Comparison of ENCODE assay signal across 35 mouse cellular contexts in the genomic region with DNA sequence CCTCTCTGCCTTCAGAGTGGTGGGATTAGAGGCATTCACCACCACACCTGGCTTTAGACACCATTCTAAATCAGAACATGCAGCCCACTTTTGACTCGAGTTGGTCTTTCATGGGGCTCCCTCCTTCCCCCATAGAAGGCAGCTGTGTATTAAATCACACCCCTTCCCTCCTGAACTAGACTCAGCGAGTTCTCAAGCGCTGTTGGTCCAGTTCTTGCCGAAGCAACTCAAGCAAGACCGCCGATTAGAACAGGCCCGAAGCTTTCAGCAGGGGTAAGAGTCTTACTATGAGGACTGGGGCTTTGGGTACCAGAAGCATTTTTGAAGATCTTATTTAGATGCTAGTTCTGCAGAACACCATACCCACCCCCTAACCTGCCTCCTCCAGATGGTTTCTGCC. TPM values are rescaled to one million over a fixed set of nuclear protein-coding genes. Genes with fewer than 3 reads are reported as not detected.
"Had no signal": no experiment of that assay in that cellular context is flagged by ENCODE, and none has a peak within 500 bp of the region (broad histone marks: within the 10 kb centered on the region; RNA-seq: fewer than 3 reads in every experiment).

No protein-coding gene starts in this region.

- H3K9ac ChIP-seq: liver, embryonic 12.5 days had no signal

- H3K9me3 ChIP-seq: heart, embryonic 13.5 days; heart, embryonic 15.5 days; hindbrain, embryonic 13.5 days; intestine, embryonic 15.5 days; kidney, embryonic 15.5 days; limb, embryonic 12.5 days; liver, embryonic 12.5 days had no signal

- H3K27ac ChIP-seq: heart, adult 2 months; heart, embryonic 13.5 days; heart, embryonic 15.5 days; hindbrain, embryonic 13.5 days; hindbrain, postnatal 0 days; intestine, embryonic 15.5 days; kidney, embryonic 15.5 days; kidney, postnatal 0 days; limb, embryonic 12.5 days; liver, embryonic 12.5 days had no signal

- H3K36me3 ChIP-seq: heart, embryonic 13.5 days; heart, embryonic 15.5 days; hindbrain, embryonic 13.5 days; intestine, embryonic 15.5 days; kidney, embryonic 15.5 days; limb, embryonic 12.5 days; liver, embryonic 12.5 days had no signal

- DNase-seq: forebrain, postnatal 0 days; gastrocnemius, postnatal 14 days; gastrocnemius, postnatal 36 days; heart, adult 2 months; heart, postnatal 14 days; heart, postnatal 36 days; kidney, adult 11 months; kidney, adult 2 months; kidney, adult 9 months; kidney, postnatal 36 days; layer of hippocampus, adult 9-11 months; layer of hippocampus, postnatal 36 days; left cerebral cortex, postnatal 4 days had no signal

RNA-seq across cellular contexts. Expression of a gene that starts 0.8 kb away (rescaled TPM):
- total RNA-seq: forebrain, postnatal 0 days; gastrocnemius, adult 18-20 months; gastrocnemius, adult 8-10 months; gastrocnemius, postnatal 14 days; gastrocnemius, postnatal 36 days; heart, adult 2 months; heart, postnatal 14 days; heart, postnatal 36 days; hematopoietic stem cell, adult 5-6 weeks; hindbrain, postnatal 0 days; layer of hippocampus, adult 18-20 months; layer of hippocampus, postnatal 14 days; layer of hippocampus, postnatal 36 days; left cerebral cortex, adult 18-20 months; left cerebral cortex, postnatal 10 days; left cerebral cortex, postnatal 25 days; left cerebral cortex, postnatal 4 days; liver, adult 2 months had no signal
- polyA plus RNA-seq: heart, embryonic 11.5 days; heart, embryonic 13.5 days; heart, embryonic 15.5 days; heart, postnatal 0 days; hindbrain, embryonic 11.5 days; hindbrain, embryonic 13.5 days; intestine, embryonic 15.5 days; kidney, embryonic 15.5 days; limb, embryonic 12.5 days; limb, embryonic 14.5 days; liver, adult 2 months; liver, embryonic 12.5 days had no signal

RNA-seq across cellular contexts. Expression of a gene that starts 6.2 kb away (rescaled TPM):
- total RNA-seq: hematopoietic stem cell, adult 5-6 weeks; liver, adult 2 months had no signal
- polyA plus RNA-seq: heart, embryonic 11.5 days; liver, adult 2 months; liver, embryonic 12.5 days had no signal
